Mouse (Mus musculus): Measurements from ENCODE around the gene Tnni1. TPM values are rescaled to one million over a fixed set of nuclear protein-coding genes. Genes with fewer than 3 reads are reported as not detected.

Tnni1 gene
- total RNA-seq, 1 experiment: 1.1 TPM

GRCm38 (mm10) chr1:135820071-135820470, 40.8 kb downstream of the Tnni1 start:
- in situ Hi-C loops (cut with MboI; ENCODE audit: low sequenced_read_pairs in 2 of 2, unreplicated experiment in 2 of 2): no loop called here

GRCm38 (mm10) chr1:135820736-135821364, 41.6 kb downstream of the Tnni1 start:
- DNase-seq (ENCODE audit: low read depth, low spot score): no peak
- Histone ChIP-seq H3K4me1 (ENCODE audit: control insufficient read depth in 2 of 2, insufficient read depth in 2 of 2, low read length in 2 of 2, poor library complexity in 1 of 2) (peaks cover 4 to 17% of the 10 kb centered on the region in 2 experiments; a peak in 2 of 4 replicates), H3K4me3 (ENCODE audit: insufficient read depth in 1 of 2, low read depth in 1 of 2, low read length in 2 of 2, poor library complexity in 1 of 2, severe bottlenecking in 1 of 2) (no peak overlapping the region), H3K27ac (ENCODE audit: insufficient read depth, low read depth, low read length, poor library complexity, severe bottlenecking) (no peak overlapping the region), H3K9me3 (ENCODE audit: control insufficient read depth, insufficient read depth, low read depth, low read length) (no peaks in the 10 kb centered on the region), H3K9ac (ENCODE audit: insufficient read depth, low read depth, low read length, poor library complexity, severe bottlenecking) (no peak overlapping the region), H3K36me3 (ENCODE audit: control insufficient read depth, insufficient read depth, low read length, poor library complexity, severe bottlenecking) (peaks cover 3% of the 10 kb centered on the region; the same call in 1 of the 2 replicates)
- no peak for TF ChIP-seq ZC3H11A (IDR thresholded peaks at IDR 0.05; ENCODE audit: borderline replicate concordance, low read depth, low read length)
- TF ChIP-seq CHD2 (IDR thresholded peaks at IDR 0.05; ENCODE audit: low read depth, low read length): no peak
- TF ChIP-seq ZNF384 (IDR thresholded peaks at IDR 0.05; ENCODE audit: low read depth, low read length): no peak
- no peak for TF ChIP-seq HCFC1 (IDR thresholded peaks at IDR 0.05; ENCODE audit: borderline replicate concordance, insufficient read depth, low read length)
- TF ChIP-seq MAFK (IDR thresholded peaks at IDR 0.05; ENCODE audit: insufficient read depth, low read depth, low read length): no peak
- in situ Hi-C loops (cut with MboI; ENCODE audit: low sequenced_read_pairs in 2 of 2, unreplicated experiment in 2 of 2): no loop called here

More at GRCm38 (mm10) chr1:135820071-135820470, 40.8 kb downstream of the Tnni1 start:
- Histone ChIP-seq H3K4me3 (ENCODE audit: insufficient read depth in 1 of 2, low read depth in 1 of 2, low read length in 2 of 2, poor library complexity in 1 of 2, severe bottlenecking in 1 of 2) (no peak overlapping the region), H3K4me1 (ENCODE audit: control insufficient read depth in 2 of 2, insufficient read depth in 2 of 2, low read length in 2 of 2, poor library complexity in 1 of 2) (peaks cover 4 to 17% of the 10 kb centered on the region in 2 experiments; a peak in 2 of 4 replicates), H3K27ac (ENCODE audit: insufficient read depth, low read depth, low read length, poor library complexity, severe bottlenecking) (no peak overlapping the region), H3K36me3 (ENCODE audit: control insufficient read depth, insufficient read depth, low read length, poor library complexity, severe bottlenecking) (no peaks in the 10 kb centered on the region), H3K9ac (ENCODE audit: insufficient read depth, low read depth, low read length, poor library complexity, severe bottlenecking) (no peak overlapping the region), H3K9me3 (ENCODE audit: control insufficient read depth, insufficient read depth, low read depth, low read length) (no peaks in the 10 kb centered on the region)
- TF ChIP-seq MAFK (IDR thresholded peaks at IDR 0.05; ENCODE audit: insufficient read depth, low read depth, low read length) (no peak), ZC3H11A (IDR thresholded peaks at IDR 0.05; ENCODE audit: borderline replicate concordance, low read depth, low read length) (no peak), CHD2 (IDR thresholded peaks at IDR 0.05; ENCODE audit: low read depth, low read length) (no peak), ZNF384 (IDR thresholded peaks at IDR 0.05; ENCODE audit: low read depth, low read length) (no peak), HCFC1 (IDR thresholded peaks at IDR 0.05; ENCODE audit: borderline replicate concordance, insufficient read depth, low read length) (no peak)
- no peak for DNase-seq (ENCODE audit: low read depth, low spot score)

- Histone ChIP-seq H3K9me3 (ENCODE audit: control insufficient read depth, insufficient read depth, low read depth, low read length) (no peaks in the 10 kb centered on the region), H3K9ac (ENCODE audit: insufficient read depth, low read depth, low read length, poor library complexity, severe bottlenecking) (no peak overlapping the region), H3K4me1 (ENCODE audit: control insufficient read depth in 2 of 2, insufficient read depth in 2 of 2, low read length in 2 of 2, poor library complexity in 1 of 2) (peaks cover 4 to 17% of the 10 kb centered on the region in 2 experiments; a peak in 2 of 4 replicates), H3K27ac (ENCODE audit: insufficient read depth, low read depth, low read length, poor library complexity, severe bottlenecking) (no peak overlapping the region), H3K36me3 (ENCODE audit: control insufficient read depth, insufficient read depth, low read length, poor library complexity, severe bottlenecking) (peaks cover 8% of the 10 kb centered on the region; the same call in 1 of the 2 replicates), H3K4me3 (ENCODE audit: insufficient read depth in 1 of 2, low read depth in 1 of 2, low read length in 2 of 2, poor library complexity in 1 of 2, severe bottlenecking in 1 of 2) (no peak overlapping the region)
- in situ Hi-C loops (cut with MboI; ENCODE audit: low sequenced_read_pairs in 2 of 2, unreplicated experiment in 2 of 2): no loop called here
- TF ChIP-seq ZNF384 (IDR thresholded peaks at IDR 0.05; ENCODE audit: low read depth, low read length) (no peak), CHD2 (IDR thresholded peaks at IDR 0.05; ENCODE audit: low read depth, low read length) (no peak), HCFC1 (IDR thresholded peaks at IDR 0.05; ENCODE audit: borderline replicate concordance, insufficient read depth, low read length) (no peak), ZC3H11A (IDR thresholded peaks at IDR 0.05; ENCODE audit: borderline replicate concordance, low read depth, low read length) (no peak), MAFK (IDR thresholded peaks at IDR 0.05; ENCODE audit: insufficient read depth, low read depth, low read length) (no peak)
- DNase-seq (ENCODE audit: low read depth, low spot score): no peak
These were observed 42.5 kb downstream of the Tnni1 start for GRCm38 (mm10) chr1:135821780-135822179.

- H3K36me3 ChIP-seq (ENCODE audit: control insufficient read depth, insufficient read depth, low read length, poor library complexity, severe bottlenecking): peaks cover 23% of the 10 kb centered on the region; the same call in 1 of the 2 replicates
- no peak overlapping the region for H3K27ac ChIP-seq (ENCODE audit: insufficient read depth, low read depth, low read length, poor library complexity, severe bottlenecking)
- TF ChIP-seq ZC3H11A (IDR thresholded peaks at IDR 0.05; ENCODE audit: borderline replicate concordance, low read depth, low read length): 0 out of 2 replicates have a peak, but pooled peaks have one; percentile 13
- no peak for TF ChIP-seq CHD2 (IDR thresholded peaks at IDR 0.05; ENCODE audit: low read depth, low read length)
- no peak for TF ChIP-seq ZNF384 (IDR thresholded peaks at IDR 0.05; ENCODE audit: low read depth, low read length)
- no peak for TF ChIP-seq HCFC1 (IDR thresholded peaks at IDR 0.05; ENCODE audit: borderline replicate concordance, insufficient read depth, low read length)
- TF ChIP-seq MAFK (IDR thresholded peaks at IDR 0.05; ENCODE audit: insufficient read depth, low read depth, low read length): no peak
- H3K9ac ChIP-seq (ENCODE audit: insufficient read depth, low read depth, low read length, poor library complexity, severe bottlenecking): no peak overlapping the region
- in situ Hi-C loops (cut with MboI; ENCODE audit: low sequenced_read_pairs in 2 of 2, unreplicated experiment in 2 of 2): no loop called here
- H3K4me1 ChIP-seq (ENCODE audit: control insufficient read depth in 2 of 2, insufficient read depth in 2 of 2, low read length in 2 of 2, poor library complexity in 1 of 2): 0 out of 4 replicates have a peak, but pooled peaks cover 0 to 2% of the 10 kb centered on the region in 2 experiments
- no peaks in the 10 kb centered on the region for H3K9me3 ChIP-seq (ENCODE audit: control insufficient read depth, insufficient read depth, low read depth, low read length)
- H3K4me3 ChIP-seq (ENCODE audit: insufficient read depth in 1 of 2, low read depth in 1 of 2, low read length in 2 of 2, poor library complexity in 1 of 2, severe bottlenecking in 1 of 2): no peak overlapping the region
- DNase-seq (ENCODE audit: low read depth, low spot score): peak; percentile 63
These were observed 49.7 kb downstream of the Tnni1 start for GRCm38 (mm10) chr1:135828918-135829317.
